Mouse (Mus musculus) stomach, embryonic 14.5 days (tissue): ENCODE results near the gene Zfp335. TPM values are rescaled to one million over a fixed set of nuclear protein-coding genes. Genes with fewer than 3 reads are reported as not detected.
"Not testable (repeated sequence)": the region's sequence is repeated elsewhere in the genome, so short reads cannot be mapped to it uniquely, and the experiment has no call there.

Source experiments
- ATAC-seq: fragments of 200-750 bp; cut with Nextera tagmentation; 2 replicates; pipeline ENCODE4 v1.8.0; 2017; ENCODE audit warnings: low read depth, moderate TSS enrichment; ENCODE audit not compliant: insufficient number of reproducible peaks, insufficient read depth, low FRiP score
- H3K27ac ChIP-seq: fragments of 300-500 bp; sonication (generic); 2 replicates; pipeline ENCODE4 v1.5.1; 2014; ENCODE audit warnings: mild to moderate bottlenecking, low read length, moderate library complexity, mixed read lengths
- H3K27me3 ChIP-seq: fragments of 300-500 bp; sonication (generic); 2 replicates; pipeline ENCODE4 v1.6.1; 2014; ENCODE audit warnings: low read length, control low read depth, mixed read lengths; ENCODE audit not compliant: control insufficient read depth, insufficient read depth
- H3K36me3 ChIP-seq: fragments of 300-500 bp; sonication (generic); 2 replicates; pipeline ENCODE4 v1.6.1; 2014; ENCODE audit warnings: mild to moderate bottlenecking, control low read depth, low read length, moderate library complexity, mixed read lengths; ENCODE audit not compliant: control insufficient read depth, insufficient read depth
- H3K4me1 ChIP-seq: fragments of 300-500 bp; sonication (generic); 2 replicates; pipeline ENCODE4 v1.6.1; 2014; ENCODE audit warnings: low read length, control low read depth, mixed read lengths; ENCODE audit not compliant: control insufficient read depth, insufficient read depth
- H3K4me2 ChIP-seq: fragments of 300-500 bp; sonication (generic); replicated peaks from 2 replicates; pipeline ENCODE4 v1.6.1; 2014; ENCODE audit warnings: low read depth, low read length, control low read depth
- H3K4me3 ChIP-seq: fragments of 300-500 bp; sonication (generic); 2 replicates; pipeline ENCODE4 v1.5.1; 2014; ENCODE audit warnings: low read depth, low read length, control low read depth
- H3K9ac ChIP-seq: fragments of 300-500 bp; sonication (generic); replicated peaks from 2 replicates; pipeline ENCODE4 v1.6.1; 2014; ENCODE audit warnings: low read depth, mild to moderate bottlenecking, control low read depth, low read length, moderate library complexity, mixed read lengths
- H3K9me3 ChIP-seq: fragments of 300-500 bp; sonication (generic); 2 replicates; pipeline ENCODE4 v1.6.1; 2016; ENCODE audit warnings: low read depth, low read length, control low read depth; ENCODE audit not compliant: control insufficient read depth
- WGBS: fragments of 180-500 bp; shearing (Covaris S2); extraction: QIAGEN DNeasy Blood & Tissue Kit; methylation state at CpG from one replicate; pipeline ENCODE4 v1.1.7; 2014; 5-methylcytosine and 5-hydroxymethylcytosine counted together
- polyA plus RNA-seq: library from polyadenylated mRNA; unstranded; fragments of >200 nt; fragmentation: Nextera tagmentation; extraction: Ambion mirVana; gene quantifications from 2 replicates; pipeline ENCODE4 v1.2.1, GENCODE M21; 2014

Zfp335 gene
- polyA plus RNA-seq, 1 experiment from 2014 or later, result 12.7 TPM

DNA sequence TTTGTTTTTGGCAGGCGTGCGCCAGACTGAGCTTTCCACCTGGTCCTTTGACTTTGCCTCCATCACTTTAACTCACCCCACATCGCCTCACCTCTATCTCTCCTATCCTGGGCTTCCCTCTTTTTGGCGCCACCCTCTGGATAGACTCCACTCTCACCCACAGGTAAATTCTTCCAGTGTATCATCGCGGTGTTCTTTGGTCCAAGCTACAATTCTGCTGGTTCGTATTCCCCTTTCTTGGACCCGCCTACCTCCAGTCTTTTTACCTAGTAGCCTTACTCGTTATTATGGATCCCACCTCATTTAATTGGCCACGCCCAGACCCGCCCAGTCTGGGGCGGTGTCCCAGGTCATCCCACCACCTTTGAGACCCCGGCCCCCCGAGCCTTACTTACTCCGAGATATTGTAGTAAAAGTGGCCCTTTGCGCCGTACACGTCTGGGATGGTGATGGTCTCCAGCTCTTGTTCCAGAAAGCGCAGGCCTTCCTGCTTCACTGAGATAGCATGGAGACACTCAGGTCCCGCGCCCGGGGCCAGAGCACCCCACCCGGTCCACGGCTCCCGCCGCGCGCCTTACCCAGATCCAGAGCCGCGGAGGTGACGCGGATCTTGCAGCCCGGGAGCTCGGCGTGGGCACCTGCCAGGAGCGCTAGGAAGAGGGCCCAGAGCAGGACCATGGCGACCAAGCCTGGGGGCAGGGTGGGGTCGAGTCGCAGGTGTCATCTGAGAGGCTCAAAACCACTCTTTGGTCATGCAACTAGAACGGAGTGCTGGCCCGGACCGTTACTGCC, 55.1 kb downstream of the Zfp335 start:
- H3K4me1 ChIP-seq, result peaks cover 15% of the 10 kb centered on the region; the same call in 1 of the 2 replicates
- peak; percentile 34; the same call in 1 of the 2 replicates for ATAC-seq

DNA sequence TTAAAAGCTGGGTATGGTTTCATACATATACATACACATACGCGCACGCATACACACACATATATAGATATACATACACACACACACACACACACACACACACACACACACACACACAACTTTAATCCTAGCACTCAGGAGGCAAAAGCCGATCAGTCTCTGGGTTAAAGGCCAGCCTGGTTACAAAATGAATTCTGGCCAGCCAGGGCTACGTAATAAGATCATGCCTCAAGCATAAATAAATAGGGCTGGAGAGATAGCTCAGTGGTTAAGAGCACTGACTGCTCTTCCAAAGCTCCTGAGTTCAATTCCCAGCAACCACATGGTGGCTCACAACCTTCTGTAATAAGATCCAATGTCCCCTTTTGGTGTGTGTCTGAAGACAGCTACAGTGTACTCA, 56.0 kb downstream of the Zfp335 start:
- H3K9me3 ChIP-seq, H3K36me3 ChIP-seq, H3K9ac ChIP-seq, H3K4me3 ChIP-seq, H3K27me3 ChIP-seq, H3K4me2 ChIP-seq, H3K27ac ChIP-seq, ATAC-seq: not testable (repeated sequence)
- H3K4me1 ChIP-seq, result peaks cover 15% of the 10 kb centered on the region; the same call in 1 of the 2 replicates
- WGBS, result 73% methylated on average over 5 of the region's 5 CpGs

More for the DNA sequence above, 55.1 kb downstream of the Zfp335 start:
- WGBS, result 2% methylated on average over 42 of the region's 42 CpGs
- Histone ChIP-seq H3K4me2 (peak overlapping the region; percentile 98), H3K36me3 (no peaks in the 10 kb centered on the region), H3K4me3 (peak overlapping the region; percentile 38), H3K9me3 (no peaks in the 10 kb centered on the region), H3K9ac (peak overlapping the region; percentile 28; the same call in 1 of the 2 replicates), H3K27me3 (peaks cover 2% of the 10 kb centered on the region; the same call in 1 of the 2 replicates), H3K27ac (no peak overlapping the region; the same call in 1 of the 2 replicates)

DNA sequence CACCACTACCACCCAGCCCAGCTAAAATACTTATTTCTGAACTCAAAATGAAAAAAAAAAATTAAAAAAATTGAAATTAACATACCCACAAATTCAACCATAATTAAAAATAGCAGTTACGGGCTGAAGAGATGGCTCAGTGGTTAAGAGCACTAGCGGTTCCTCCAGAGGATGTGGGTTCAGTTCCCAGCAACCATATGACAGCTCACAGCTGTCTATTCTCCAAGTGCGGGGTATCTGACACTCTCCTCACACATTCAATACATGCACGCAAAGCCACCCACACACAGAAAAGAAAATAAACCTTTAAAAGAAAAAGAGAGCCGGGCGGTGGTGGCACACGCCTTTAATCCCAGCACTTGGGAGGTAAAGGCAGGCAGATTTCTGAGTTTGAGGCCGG, 61.5 kb downstream of the Zfp335 start:
- 74% methylated on average over 8 of the region's 8 CpGs for WGBS

DNA sequence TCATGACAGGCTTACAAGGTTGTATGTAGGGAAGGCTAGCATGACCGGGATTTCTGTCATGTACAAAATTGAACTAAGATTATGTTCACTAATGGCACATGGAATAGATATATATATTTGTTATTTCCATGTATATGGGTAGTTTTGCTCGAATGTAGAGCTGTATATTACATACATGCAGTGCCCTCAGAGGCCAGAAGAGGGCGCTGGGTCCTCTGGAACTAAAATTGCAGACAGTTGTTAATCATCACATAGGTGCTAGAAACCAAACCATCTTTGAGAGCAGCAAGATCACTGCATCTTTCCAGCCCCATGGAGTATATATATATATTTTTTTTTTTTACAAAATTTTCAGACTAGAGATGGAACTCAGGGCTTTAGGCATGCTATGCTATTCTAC, 65.8 kb downstream of the Zfp335 start:
- H3K27ac ChIP-seq, result no peak overlapping the region
- no peaks in the 10 kb centered on the region for H3K4me1 ChIP-seq
- no peaks in the 10 kb centered on the region for H3K36me3 ChIP-seq
- no peaks in the 10 kb centered on the region for H3K9me3 ChIP-seq
- 52% methylated on average over 3 of the region's 3 CpGs for WGBS
- H3K4me3 ChIP-seq, result no peak overlapping the region
- no peak for ATAC-seq
- no peaks in the 10 kb centered on the region for H3K27me3 ChIP-seq
- H3K9ac ChIP-seq, result no peak overlapping the region
- no peak overlapping the region for H3K4me2 ChIP-seq

More for the DNA sequence above, 61.5 kb downstream of the Zfp335 start:
- Histone ChIP-seq H3K27me3 (no peaks in the 10 kb centered on the region), H3K4me2 (no peak overlapping the region), H3K36me3 (no peaks in the 10 kb centered on the region), H3K27ac (no peak overlapping the region), H3K4me1 (no peaks in the 10 kb centered on the region), H3K9me3 (no peaks in the 10 kb centered on the region), H3K9ac (no peak overlapping the region), H3K4me3 (no peak overlapping the region)
- no peak for ATAC-seq

Other genes with a start within 250 kb of the Zfp335 start
- not detected in 2 replicates for gene Wfdc11, start 237.7 kb downstream of the Zfp335 start, polyA plus RNA-seq
- 2.4 and 2.5 TPM in 2 replicates for gene Wfdc13, start 226.7 kb downstream of the Zfp335 start, polyA plus RNA-seq
- not detected in 2 replicates for gene Spint4, start 213.3 kb downstream of the Zfp335 start, polyA plus RNA-seq
- gene Spint5, start 196.5 kb downstream of the Zfp335 start, polyA plus RNA-seq, result not detected in 2 replicates
- 0.78 and 0.95 TPM in 2 replicates for gene Wfdc3, start 165.8 kb downstream of the Zfp335 start, polyA plus RNA-seq
- 64.0 and 69.8 TPM in 2 replicates for gene Dnttip1, start 165.8 kb downstream of the Zfp335 start, polyA plus RNA-seq
- gene Ube2c, start 141.9 kb downstream of the Zfp335 start, polyA plus RNA-seq, result 396 and 433 TPM in 2 replicates
- gene Tnnc2, start 131.8 kb downstream of the Zfp335 start, polyA plus RNA-seq, result 1.1 and 2.1 TPM in 2 replicates
- 24.4 and 29.5 TPM in 2 replicates for gene Snx21, start 125.9 kb downstream of the Zfp335 start, polyA plus RNA-seq
- 18.8 and 19.2 TPM in 2 replicates for gene Acot8, start 106.9 kb downstream of the Zfp335 start, polyA plus RNA-seq
- 9.0 and 9.2 TPM in 2 replicates for gene Zswim3, start 106.7 kb downstream of the Zfp335 start, polyA plus RNA-seq
- gene Zswim1, start 89.1 kb downstream of the Zfp335 start, polyA plus RNA-seq, result 16.0 and 17.6 TPM in 2 replicates
- not detected in 2 replicates for gene Spata25, start 83.2 kb downstream of the Zfp335 start, polyA plus RNA-seq
- 130 and 134 TPM in 2 replicates for gene Ctsa, start 78.9 kb downstream of the Zfp335 start, polyA plus RNA-seq
- gene Neurl2, start 78.3 kb downstream of the Zfp335 start, polyA plus RNA-seq, result 6.3 and 8.3 TPM in 2 replicates
- 50.6 and 53.2 TPM in 2 replicates for gene Pltp, start 54.0 kb downstream of the Zfp335 start, polyA plus RNA-seq
- 70.6 and 87.3 TPM in 2 replicates for gene Pcif1, start 32.5 kb downstream of the Zfp335 start, polyA plus RNA-seq
- 1.2 and 1.8 TPM in 2 replicates for gene Mmp9, start 29.0 kb upstream of the Zfp335 start, polyA plus RNA-seq
- 1.4 and 2.1 TPM in 2 replicates for gene Slc12a5, start 49.0 kb upstream of the Zfp335 start, polyA plus RNA-seq
- 53.8 and 54.3 TPM in 2 replicates for gene Ncoa5, start 123.1 kb upstream of the Zfp335 start, polyA plus RNA-seq
- gene Cd40, start 143.9 kb upstream of the Zfp335 start, polyA plus RNA-seq, result 8.3 and 9.7 TPM in 2 replicates
- gene 1700025C18Rik, start 179.0 kb upstream of the Zfp335 start, polyA plus RNA-seq, result not detected in 2 replicates